Mouse (Mus musculus) neural tube, embryonic 12.5 days (tissue): ENCODE data around the gene Dnmt3a. TPM values are rescaled to one million over a fixed set of nuclear protein-coding genes. Genes with fewer than 3 reads are reported as not detected.

Experiments used
- ATAC-seq: fragments of 200-750 bp; cut with Nextera tagmentation; 2 replicates; pipeline ENCODE4 v1.8.0; 2017; ENCODE audit warnings: low read depth, mild to moderate bottlenecking, moderate TSS enrichment, moderate library complexity; ENCODE audit not compliant: low FRiP score
- H3K27ac ChIP-seq: fragments of 300-500 bp; sonication (generic); 2 replicates; pipeline ENCODE4 v1.5.1; 2016
- H3K27me3 ChIP-seq: fragments of 300-500 bp; sonication (generic); replicated peaks from 2 replicates; pipeline ENCODE4 v1.6.1; 2016; ENCODE audit warnings: mild to moderate bottlenecking
- H3K36me3 ChIP-seq: fragments of 300-500 bp; sonication (generic); 2 replicates; pipeline ENCODE4 v1.6.1; 2016; ENCODE audit warnings: mild to moderate bottlenecking
- H3K4me1 ChIP-seq: fragments of 300-500 bp; sonication (generic); 2 replicates; pipeline ENCODE4 v1.6.1; 2016
- H3K4me2 ChIP-seq: fragments of 300-500 bp; sonication (generic); replicated peaks from 2 replicates; pipeline ENCODE4 v1.6.1; 2016; ENCODE audit warnings: mild to moderate bottlenecking
- H3K4me3 ChIP-seq: fragments of 300-500 bp; sonication (generic); 2 replicates; pipeline ENCODE4 v1.5.1; 2016
- H3K9ac ChIP-seq: fragments of 300-500 bp; sonication (generic); 2 replicates; pipeline ENCODE4 v1.6.1; 2016; ENCODE audit warnings: mild to moderate bottlenecking
- H3K9me3 ChIP-seq: fragments of 300-500 bp; sonication (generic); 2 replicates; pipeline ENCODE4 v1.6.1; 2016; ENCODE audit warnings: mild to moderate bottlenecking
- WGBS: fragments of 180-500 bp; shearing (Covaris S2); methylation state at CpG from one replicate; pipeline ENCODE4 v1.1.7; 2016; 5-methylcytosine and 5-hydroxymethylcytosine counted together
- polyA plus RNA-seq: library from polyadenylated mRNA; unstranded; fragments of >200 nt; fragmentation: Nextera tagmentation; extraction: Ambion mirVana; gene quantifications from 2 replicates; pipeline ENCODE4 v1.2.1, GENCODE M21; 2016

Gene Dnmt3a
- polyA plus RNA-seq, 1 experiment from 2014 or later: 146 TPM

GRCm38 (mm10) chr12:3959791-3960543 lies 154.2 kb downstream of the Dnmt3a start:
- peak; percentile 98 for ATAC-seq
- Histone ChIP-seq H3K9me3 (no peaks in the 10 kb centered on the region), H3K4me2 (peak overlapping the region; percentile 90), H3K36me3 (peaks cover 11% of the 10 kb centered on the region), H3K4me3 (peak overlapping the region; percentile 62), H3K27ac (peak overlapping the region; percentile 87), H3K9ac (peak overlapping the region; percentile 76), H3K27me3 (peaks cover 4% of the 10 kb centered on the region), H3K4me1 (peaks cover 4% of the 10 kb centered on the region)
- 3% methylated on average over 53 of the region's 53 CpGs for WGBS

- Histone ChIP-seq H3K9me3 (no peaks in the 10 kb centered on the region), H3K4me2 (peak overlapping the region; percentile 90), H3K27ac (peak overlapping the region; percentile 87), H3K27me3 (no peaks in the 10 kb centered on the region; the same call in 1 of the 2 replicates), H3K9ac (peak overlapping the region; percentile 76), H3K4me3 (peak overlapping the region; percentile 62), H3K4me1 (peaks cover 4% of the 10 kb centered on the region), H3K36me3 (peaks cover 12% of the 10 kb centered on the region)
- 48% methylated on average over 4 of the region's 4 CpGs for WGBS
- no peak for ATAC-seq
These were observed 154.7 kb downstream of the Dnmt3a start for GRCm38 (mm10) chr12:3960553-3960952.

Other genes starting within 250 kb of the Dnmt3a start
- gene Dtnb, start 233.6 kb upstream of the Dnmt3a start, polyA plus RNA-seq: 45.0 and 46.1 TPM in 2 replicates
- 5.5 and 6.6 TPM in 2 replicates for gene Pomc, start 148.9 kb downstream of the Dnmt3a start, polyA plus RNA-seq
- gene Efr3b, start 232.9 kb downstream of the Dnmt3a start, polyA plus RNA-seq: 31.2 and 34.7 TPM in 2 replicates